8 mouse cellular contexts compared by ENCODE assay signal in genomic region chr1:121601084-121601483, GRCm38 (mm10). TPM values are rescaled to one million over a fixed set of nuclear protein-coding genes. Genes with fewer than 3 reads are reported as not detected.
DNase-seq lines count a peak whose midpoint lies in the region; ATAC-seq and TF ChIP-seq lines count a peak whose summit lies in the region.

No protein-coding gene starts in this region.

- no peaks in the 10 kb centered on the region for H3K4me1 ChIP-seq in intestine, postnatal 0 days (replicated peaks; ENCODE audit: control insufficient read depth, insufficient read depth, low read length)
- no peaks in the 10 kb centered on the region for H3K4me1 ChIP-seq in intestine, embryonic 15.5 days (replicated peaks)
- H3K4me1 ChIP-seq in ES-E14 (ENCODE audit: control insufficient read depth in 2 of 2, insufficient read depth in 2 of 2, low read length in 2 of 2, poor library complexity in 1 of 2), result no peaks in the 10 kb centered on the region
- no peaks in the 10 kb centered on the region for H3K4me1 ChIP-seq in forebrain, embryonic 14.5 days (ENCODE audit: control insufficient read depth, insufficient read depth, low read length)
- no peaks in the 10 kb centered on the region for H3K4me1 ChIP-seq in stomach, postnatal 0 days (replicated peaks; ENCODE audit: control insufficient read depth, insufficient read depth)

- no peak overlapping the region for H3K4me2 ChIP-seq in intestine, postnatal 0 days (replicated peaks; ENCODE audit: low read depth)
- no peak overlapping the region for H3K4me2 ChIP-seq in intestine, embryonic 15.5 days (replicated peaks)
- H3K4me2 ChIP-seq in forebrain, embryonic 14.5 days (ENCODE audit: low read length), result no peak overlapping the region
- no peak overlapping the region for H3K4me2 ChIP-seq in stomach, postnatal 0 days (replicated peaks; ENCODE audit: low read depth)

- TF ChIP-seq EP300 in stomach, postnatal 0 days (optimal IDR thresholded peaks at IDR 0.05), result no peak

- no peak for ATAC-seq in intestine, postnatal 0 days
- ATAC-seq in intestine, embryonic 15.5 days, result no peak
- no peak for ATAC-seq in forebrain, embryonic 14.5 days
- no peak for ATAC-seq in stomach, postnatal 0 days (ENCODE audit: low FRiP score, low TSS enrichment)

- no peaks in the 10 kb centered on the region for H3K9me3 ChIP-seq in intestine, postnatal 0 days (ENCODE audit: control insufficient read depth)
- no peaks in the 10 kb centered on the region for H3K9me3 ChIP-seq in intestine, embryonic 15.5 days
- no peaks in the 10 kb centered on the region for H3K9me3 ChIP-seq in ES-E14 (ENCODE audit: control insufficient read depth, insufficient read depth, low read depth, low read length)
- H3K9me3 ChIP-seq in forebrain, embryonic 14.5 days (replicated peaks; ENCODE audit: control insufficient read depth, low read length), result no peaks in the 10 kb centered on the region
- no peaks in the 10 kb centered on the region for H3K9me3 ChIP-seq in stomach, postnatal 0 days (ENCODE audit: control insufficient read depth, low read length)

- no peak overlapping the region for H3K27ac ChIP-seq in intestine, postnatal 0 days (ENCODE audit: low read depth, low read length)
- H3K27ac ChIP-seq in intestine, embryonic 15.5 days, result no peak overlapping the region
- no peak overlapping the region for H3K27ac ChIP-seq in ES-E14 (ENCODE audit: insufficient read depth, low read depth, low read length, poor library complexity, severe bottlenecking)
- no peak overlapping the region for H3K27ac ChIP-seq in forebrain, embryonic 14.5 days (ENCODE audit: low read depth, low read length)
- H3K27ac ChIP-seq in stomach, postnatal 0 days (replicated peaks), result no peak overlapping the region

- no peaks in the 10 kb centered on the region for H3K36me3 ChIP-seq in intestine, postnatal 0 days (ENCODE audit: control insufficient read depth, insufficient read depth)
- H3K36me3 ChIP-seq in intestine, embryonic 15.5 days, result no peaks in the 10 kb centered on the region
- H3K36me3 ChIP-seq in ES-E14 (ENCODE audit: control insufficient read depth, insufficient read depth, low read length, poor library complexity, severe bottlenecking), result no peaks in the 10 kb centered on the region
- H3K36me3 ChIP-seq in forebrain, embryonic 14.5 days (ENCODE audit: control insufficient read depth, insufficient read depth, low read length), result no peaks in the 10 kb centered on the region
- H3K36me3 ChIP-seq in stomach, postnatal 0 days (ENCODE audit: control insufficient read depth, insufficient read depth, low read length), result no peaks in the 10 kb centered on the region

- WGBS in intestine, postnatal 0 days, result 38% methylated on average over 1 of the region's 1 CpGs
- 31% methylated on average over 1 of the region's 1 CpGs for WGBS in intestine, embryonic 15.5 days
- WGBS in forebrain, embryonic 14.5 days, result 31% methylated on average over 1 of the region's 1 CpGs
- 31% methylated on average over 1 of the region's 1 CpGs for WGBS in stomach, postnatal 0 days

- in situ Hi-C loops in ES-E14 (cut with MboI; ENCODE audit: low sequenced_read_pairs in 2 of 2, unreplicated experiment in 2 of 2), result no loop called here

- no peak overlapping the region for H3K9ac ChIP-seq in intestine, postnatal 0 days (ENCODE audit: low read depth, low read length)
- H3K9ac ChIP-seq in intestine, embryonic 15.5 days, result no peak overlapping the region
- H3K9ac ChIP-seq in ES-E14 (ENCODE audit: insufficient read depth, low read depth, low read length, poor library complexity, severe bottlenecking), result no peak overlapping the region
- no peak overlapping the region for H3K9ac ChIP-seq in forebrain, embryonic 14.5 days (ENCODE audit: low read length)
- H3K9ac ChIP-seq in stomach, postnatal 0 days (ENCODE audit: low read length), result no peak overlapping the region

- no peaks in the 10 kb centered on the region for H3K27me3 ChIP-seq in intestine, postnatal 0 days (replicated peaks; ENCODE audit: control insufficient read depth, insufficient read depth, low read length)
- H3K27me3 ChIP-seq in intestine, embryonic 15.5 days (replicated peaks), result no peaks in the 10 kb centered on the region
- no peaks in the 10 kb centered on the region for H3K27me3 ChIP-seq in forebrain, embryonic 14.5 days (replicated peaks; ENCODE audit: control insufficient read depth, insufficient read depth, low read length)
- H3K27me3 ChIP-seq in stomach, postnatal 0 days (ENCODE audit: control insufficient read depth, insufficient read depth, low read length), result no peaks in the 10 kb centered on the region

- DNase-seq in 3T3-L1 (ENCODE audit: low read depth, low spot score) (peak; percentile 61), ES-E14 (ENCODE audit: low read depth, low spot score) (peak; percentile 38)
- peak; percentile 74 for DNase-seq in forebrain, embryonic 14.5 days (ENCODE audit: low spot score)
- DNase-seq in stomach, postnatal 0 days (ENCODE audit: low spot score), result no peak
- no peak for DNase-seq in left cerebral cortex, adult 11 months (ENCODE audit: low spot score)
- DNase-seq in lung, postnatal 14 days, result no peak

- no peak overlapping the region for H3K4me3 ChIP-seq in intestine, postnatal 0 days (ENCODE audit: low read depth, low read length)
- H3K4me3 ChIP-seq in intestine, embryonic 15.5 days (replicated peaks), result no peak overlapping the region
- no peak overlapping the region for H3K4me3 ChIP-seq in ES-E14 (ENCODE audit: insufficient read depth in 1 of 2, low read depth in 1 of 2, low read length in 2 of 2, poor library complexity in 1 of 2, severe bottlenecking in 1 of 2)
- H3K4me3 ChIP-seq in forebrain, embryonic 14.5 days (ENCODE audit: low read depth, low read length), result no peak overlapping the region
- H3K4me3 ChIP-seq in stomach, postnatal 0 days (ENCODE audit: low read depth, low read length), result no peak overlapping the region

- TF ChIP-seq CTCF in intestine, postnatal 0 days (IDR thresholded peaks at IDR 0.05; ENCODE audit: low read depth), result peak; percentile 60
- peak; percentile 57 for TF ChIP-seq CTCF in stomach, postnatal 0 days (IDR thresholded peaks at IDR 0.05; ENCODE audit: low read depth)

TF ChIP-seq in ES-E14, 5 proteins besides CTCF, POLR2A, EP300 and RAD21:
- TF ChIP-seq ZC3H11A (IDR thresholded peaks at IDR 0.05; ENCODE audit: borderline replicate concordance, low read depth, low read length) (no peak), ZNF384 (IDR thresholded peaks at IDR 0.05; ENCODE audit: low read depth, low read length) (no peak), HCFC1 (IDR thresholded peaks at IDR 0.05; ENCODE audit: borderline replicate concordance, insufficient read depth, low read length) (no peak), MAFK (IDR thresholded peaks at IDR 0.05; ENCODE audit: insufficient read depth, low read depth, low read length) (no peak), CHD2 (IDR thresholded peaks at IDR 0.05; ENCODE audit: low read depth, low read length) (no peak)

RNA-seq across cellular contexts. Expression of gene Ddx18, which starts 33.3 kb away (rescaled TPM):
- 40.7 and 41.4 TPM in 2 replicates for polyA plus RNA-seq in intestine, postnatal 0 days (2015; fragmentation: Nextera tagmentation; extraction: Ambion mirVana)
- polyA plus RNA-seq in intestine, embryonic 15.5 days (2015; fragmentation: Nextera tagmentation; extraction: Ambion mirVana), result 55.8 and 68.1 TPM in 2 replicates
- total RNA-seq in ES-E14 (2012; rRNA removed), result 111 and 126 TPM in 2 replicates
- 46.7 and 46.9 TPM in 2 replicates for polyA plus RNA-seq in forebrain, embryonic 14.5 days (2014; fragmentation: Nextera tagmentation; extraction: Ambion mirVana)
- polyA plus RNA-seq in stomach, postnatal 0 days (2015; fragmentation: Nextera tagmentation; extraction: Ambion mirVana), result 37.5 and 40.7 TPM in 2 replicates

Comparison
In these comparisons a context has a peak if more than half of its experiments do, and no peak if none do; other contexts are left out.
1. DNase-seq: peak in 3T3-L1 (single experiment), ES-E14 (single experiment) and forebrain, embryonic 14.5 days (single experiment); none in stomach, postnatal 0 days (single experiment), left cerebral cortex, adult 11 months (single experiment) and lung, postnatal 14 days (single experiment).